Mouse (Mus musculus) intestine, embryonic 14.5 days (tissue): Measurements from ENCODE around the gene Mpi. TPM values are rescaled to one million over a fixed set of nuclear protein-coding genes. Genes with fewer than 3 reads are reported as not detected.

Source experiments
- ATAC-seq: fragments of 200-750 bp; cut with Nextera tagmentation; replicated peaks from 2 replicates; pipeline ENCODE4 v1.8.0; 2017; ENCODE audit warnings: low read depth, moderate number of reproducible peaks, moderate TSS enrichment, moderate library complexity; ENCODE audit not compliant: low FRiP score, low TSS enrichment
- DNase-seq: peaks from one replicate; pipeline ENCODE4 v3.0.0-alpha.2; 2018; ENCODE audit warnings: low spot score
- H3K27ac ChIP-seq: fragments of 300-500 bp; sonication (generic); 2 replicates; pipeline ENCODE4 v1.5.1; 2014; ENCODE audit warnings: low read depth, mild to moderate bottlenecking, control low read depth
- H3K27me3 ChIP-seq: fragments of 300-500 bp; sonication (generic); replicated peaks from 2 replicates; pipeline ENCODE4 v1.6.1; 2014; ENCODE audit warnings: low read length, control low read depth; ENCODE audit not compliant: control insufficient read depth, insufficient read depth
- H3K36me3 ChIP-seq: fragments of 300-500 bp; sonication (generic); 2 replicates; pipeline ENCODE4 v1.6.1; 2014; ENCODE audit warnings: low read length, control low read depth; ENCODE audit not compliant: control insufficient read depth, insufficient read depth
- H3K4me1 ChIP-seq: fragments of 300-500 bp; sonication (generic); replicated peaks from 2 replicates; pipeline ENCODE4 v1.6.1; 2014; ENCODE audit warnings: low read length, control low read depth, mixed read lengths; ENCODE audit not compliant: control insufficient read depth, insufficient read depth
- H3K4me2 ChIP-seq: fragments of 300-500 bp; sonication (generic); 2 replicates; pipeline ENCODE4 v1.6.1; 2014; ENCODE audit warnings: low read length
- H3K4me3 ChIP-seq: fragments of 300-500 bp; sonication (generic); 2 replicates; pipeline ENCODE4 v1.5.1; 2014; ENCODE audit warnings: low read depth, low read length, control low read depth, mixed read lengths
- H3K9ac ChIP-seq: fragments of 300-500 bp; sonication (generic); 2 replicates; pipeline ENCODE4 v1.6.1; 2014; ENCODE audit warnings: mild to moderate bottlenecking, low read length
- H3K9me3 ChIP-seq: fragments of 300-500 bp; sonication (generic); 2 replicates; pipeline ENCODE4 v1.6.1; 2016; ENCODE audit warnings: low read length, control low read depth; ENCODE audit not compliant: control insufficient read depth
- WGBS: fragments of 180-500 bp; shearing (Covaris S2); extraction: QIAGEN DNeasy Blood & Tissue Kit; methylation state at CpG from one replicate; pipeline ENCODE4 v1.1.7; 2014; 5-methylcytosine and 5-hydroxymethylcytosine counted together
- polyA plus RNA-seq: library from polyadenylated mRNA; unstranded; fragments of >200 nt; fragmentation: Nextera tagmentation; extraction: Ambion mirVana; gene quantifications from 2 replicates; pipeline ENCODE4 v1.2.1, GENCODE M21; 2014

Mpi gene
- polyA plus RNA-seq, 1 experiment from 2014 or later = 40.4 TPM

DNA sequence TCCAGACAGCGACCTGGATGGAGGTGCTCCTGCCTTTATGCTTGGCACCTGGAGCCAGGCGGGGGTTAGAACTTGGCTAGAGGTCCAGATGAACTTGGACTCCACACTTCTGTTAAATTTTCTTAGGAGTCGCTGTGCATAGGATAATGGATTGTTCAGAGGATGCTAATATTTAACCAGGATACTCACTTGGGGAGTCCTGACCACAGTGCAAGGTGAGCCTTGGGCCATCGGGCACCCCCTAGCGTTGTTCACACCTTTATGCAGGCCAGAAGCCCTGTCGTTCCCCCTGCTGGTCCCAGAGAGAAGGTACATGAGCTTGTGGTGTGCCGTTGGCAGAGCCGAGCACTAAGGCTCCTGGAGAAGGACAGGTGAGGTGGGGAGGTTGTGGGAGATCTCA lies 14.3 kb upstream of the Mpi start:
- 53% methylated on average over 8 of the region's 8 CpGs for WGBS
- Histone ChIP-seq H3K9me3 (no peaks in the 10 kb centered on the region), H3K4me2 (no peak overlapping the region), H3K4me3 (no peak overlapping the region), H3K27me3 (no peaks in the 10 kb centered on the region), H3K4me1 (peaks cover 28% of the 10 kb centered on the region), H3K9ac (no peak overlapping the region), H3K27ac (no peak overlapping the region), H3K36me3 (peaks cover 29% of the 10 kb centered on the region)
- DNase-seq (no peak), ATAC-seq (no peak)

GRCm38 (mm10) chr9:57565741-57566221 lies 13.2 kb upstream of the Mpi start:
- H3K9me3 ChIP-seq = no peaks in the 10 kb centered on the region
- ATAC-seq (no peak), DNase-seq (no peak)
- no peak overlapping the region for H3K9ac ChIP-seq
- H3K36me3 ChIP-seq = peaks cover 23% of the 10 kb centered on the region
- H3K4me1 ChIP-seq = peaks cover 33% of the 10 kb centered on the region
- no peaks in the 10 kb centered on the region for H3K27me3 ChIP-seq
- no peak overlapping the region for H3K27ac ChIP-seq
- H3K4me3 ChIP-seq = no peak overlapping the region
- H3K4me2 ChIP-seq = no peak overlapping the region
- WGBS = 30% methylated on average over 10 of the region's 10 CpGs

- no peak overlapping the region for H3K9ac ChIP-seq
- no peak overlapping the region for H3K4me3 ChIP-seq
- ATAC-seq (no peak), DNase-seq (no peak)
- 90% methylated on average over 6 of the region's 6 CpGs for WGBS
- H3K4me1 ChIP-seq = peaks cover 38% of the 10 kb centered on the region
- H3K27ac ChIP-seq = no peak overlapping the region
- no peaks in the 10 kb centered on the region for H3K27me3 ChIP-seq
- no peaks in the 10 kb centered on the region for H3K9me3 ChIP-seq
- H3K36me3 ChIP-seq = peaks cover 15% of the 10 kb centered on the region
- no peak overlapping the region for H3K4me2 ChIP-seq
Measured at GRCm38 (mm10) chr9:57564609-57565008, 12.0 kb upstream of the Mpi start.

GRCm38 (mm10) chr9:57562896-57563372 lies 10.4 kb upstream of the Mpi start:
- peak overlapping the region; percentile 47; the same call in 1 of the 2 replicates for H3K27ac ChIP-seq
- DNase-seq (no peak), ATAC-seq (peak; percentile 21; the same call in 1 of the 2 replicates)
- H3K4me2 ChIP-seq = peak overlapping the region; percentile 28; the same call in 1 of the 2 replicates
- 0 out of 2 replicates have a peak overlapping the region, but pooled peaks have one; percentile 13 for H3K4me3 ChIP-seq
- H3K36me3 ChIP-seq = 0 out of 2 replicates have a peak, but pooled peaks cover 1% of the 10 kb centered on the region
- 0 out of 2 replicates have a peak overlapping the region, but pooled peaks have one; percentile 5 for H3K9ac ChIP-seq
- no peaks in the 10 kb centered on the region for H3K27me3 ChIP-seq
- 33% methylated on average over 4 of the region's 4 CpGs for WGBS
- H3K4me1 ChIP-seq = peaks cover 38% of the 10 kb centered on the region
- H3K9me3 ChIP-seq = no peaks in the 10 kb centered on the region

- ATAC-seq (no peak), DNase-seq (no peak)
- H3K27me3 ChIP-seq = no peaks in the 10 kb centered on the region
- 74% methylated on average over 13 of the region's 13 CpGs for WGBS
- peak overlapping the region; percentile 50 for H3K4me2 ChIP-seq
- H3K4me1 ChIP-seq = peaks cover 35% of the 10 kb centered on the region
- H3K9ac ChIP-seq = peak overlapping the region; percentile 61; the same call in 1 of the 2 replicates
- 0 out of 2 replicates have a peak overlapping the region, but pooled peaks have one; percentile 47 for H3K27ac ChIP-seq
- peak overlapping the region; percentile 77 for H3K4me3 ChIP-seq
- no peaks in the 10 kb centered on the region for H3K36me3 ChIP-seq
- no peaks in the 10 kb centered on the region for H3K9me3 ChIP-seq
Measured at GRCm38 (mm10) chr9:57561711-57562099, 9.1 kb upstream of the Mpi start.

GRCm38 (mm10) chr9:57560861-57561710 lies 8.5 kb upstream of the Mpi start, which contains the start of gene Scamp2:
Scamp2 (plus strand) TSS chr9:57560943.
- WGBS = 1% methylated on average over 37 of the region's 37 CpGs
- Histone ChIP-seq H3K4me2 (peak within 1 kb of the TSS; percentile 50), H3K27ac (peak within 1 kb of the TSS; percentile 74), H3K36me3 (no peaks in the 10 kb centered on the region), H3K4me1 (peaks cover 29% of the 10 kb centered on the region), H3K4me3 (peak within 1 kb of the TSS; percentile 77), H3K9ac (peak within 1 kb of the TSS; percentile 61), H3K27me3 (no peaks in the 10 kb centered on the region), H3K9me3 (no peaks in the 10 kb centered on the region)
- ATAC-seq = peak; percentile 99
- peak; percentile 99 for DNase-seq

GRCm38 (mm10) chr9:57560263-57560662 lies 7.7 kb upstream of the Mpi start:
- H3K9ac ChIP-seq = peak overlapping the region; percentile 61
- peak overlapping the region; percentile 77 for H3K4me3 ChIP-seq
- no peaks in the 10 kb centered on the region for H3K9me3 ChIP-seq
- 28% methylated on average over 7 of the region's 7 CpGs for WGBS
- H3K27ac ChIP-seq = no peak overlapping the region; the same call in 1 of the 2 replicates
- H3K4me2 ChIP-seq = peak overlapping the region; percentile 50
- DNase-seq (no peak), ATAC-seq (no peak)
- no peaks in the 10 kb centered on the region for H3K27me3 ChIP-seq
- H3K4me1 ChIP-seq = peaks cover 25% of the 10 kb centered on the region
- H3K36me3 ChIP-seq = no peaks in the 10 kb centered on the region

- H3K27ac ChIP-seq = no peak overlapping the region
- no peaks in the 10 kb centered on the region for H3K9me3 ChIP-seq
Measured at GRCm38 (mm10) chr9:57559568-57559967, 7.0 kb upstream of the Mpi start.

More at GRCm38 (mm10) chr9:57559568-57559967, 7.0 kb upstream of the Mpi start:
- Histone ChIP-seq H3K27me3 (no peaks in the 10 kb centered on the region), H3K9ac (no peak overlapping the region), H3K4me1 (peaks cover 25% of the 10 kb centered on the region), H3K36me3 (no peaks in the 10 kb centered on the region), H3K4me2 (no peak overlapping the region), H3K4me3 (no peak overlapping the region)
- ATAC-seq (no peak), DNase-seq (no peak)
- WGBS = 71% methylated on average over 2 of the region's 2 CpGs
